Mouse (Mus musculus) spleen, adult 10 weeks (tissue): ENCODE data around the gene Ccnd3. TPM values are rescaled to one million over a fixed set of nuclear protein-coding genes. Genes with fewer than 3 reads are reported as not detected.

Source experiments
- polyA plus RNA-seq: library from polyadenylated mRNA; stranded (reverse); fragments of 350-450 nt; fragmentation: Illumina TruSeq; extraction: RNeasy Lipid Tissue Mini Kit (QIAGEN cat#74804); gene quantifications from one replicate; pipeline ENCODE4 v1.2.3, GENCODE M21; 2015; ENCODE audit warnings: low replicate concordance; ENCODE audit not compliant: insufficient read depth

Gene Ccnd3
- polyA plus RNA-seq, result 122 TPM

GRCm38 (mm10) chr17:47504941-47505346, at the start of gene Ccnd3:
Ccnd3 (plus strand) TSS chr17:47505051.

GRCm38 (mm10) chr17:47501946-47502706, 2.7 kb upstream of the Ccnd3 start, which contains the start of gene Taf8:
Taf8 (minus strand) TSS chr17:47502292.

GRCm38 (mm10) chr17:47610849-47611660, 106.2 kb downstream of the Ccnd3 start, which contains the start of the genes Bysl, Med20 and Gm20517:
Bysl (minus strand) TSS chr17:47611492.
Med20 (plus strand) TSS chr17:47611582.
Gm20517 (plus strand) TSS chr17:47611589.

GRCm38 (mm10) chr17:47630678-47631065, 125.8 kb downstream of the Ccnd3 start, which contains the start of gene Usp49:
Usp49 (plus strand) TSS chr17:47630690.

Other genes with a start within 250 kb of the Ccnd3 start
- gene Mrps10, start 136.2 kb upstream of the Ccnd3 start, polyA plus RNA-seq, result 36.4 TPM
- 2.6 TPM for gene Guca1b, start 119.7 kb upstream of the Ccnd3 start, polyA plus RNA-seq
- gene Guca1a, start 104.5 kb upstream of the Ccnd3 start, polyA plus RNA-seq, result 0.40 TPM
- gene AI661453, start 68.4 kb upstream of the Ccnd3 start, polyA plus RNA-seq, result 0.06 TPM
- not detected for gene 1700001C19Rik, start 67.7 kb upstream of the Ccnd3 start, polyA plus RNA-seq
- gene Taf8, start 2.8 kb upstream of the Ccnd3 start, polyA plus RNA-seq, result 36.4 TPM
- 7.4 TPM for gene Bysl, start 106.4 kb downstream of the Ccnd3 start, polyA plus RNA-seq
- 45.4 TPM for gene Med20, start 106.5 kb downstream of the Ccnd3 start, polyA plus RNA-seq
- gene Gm20517, start 106.5 kb downstream of the Ccnd3 start, polyA plus RNA-seq, result 0.79 TPM
- 6.0 TPM for gene Usp49, start 125.6 kb downstream of the Ccnd3 start, polyA plus RNA-seq
- gene Tomm6, start 183.3 kb downstream of the Ccnd3 start, polyA plus RNA-seq, result 90.5 TPM
- gene Frs3, start 184.0 kb downstream of the Ccnd3 start, polyA plus RNA-seq, result 1.0 TPM
- 0.12 TPM for gene Gm21981, start 189.4 kb downstream of the Ccnd3 start, polyA plus RNA-seq
- gene Prickle4, start 189.7 kb downstream of the Ccnd3 start, polyA plus RNA-seq, result not detected
- gene Pgc, start 221.8 kb downstream of the Ccnd3 start, polyA plus RNA-seq, result not detected
- 15.4 TPM for gene Tfeb, start 232.0 kb downstream of the Ccnd3 start, polyA plus RNA-seq